Mouse (Mus musculus): Measurements from ENCODE around the gene Gm4737. TPM values are rescaled to one million over a fixed set of nuclear protein-coding genes. Genes with fewer than 3 reads are reported as not detected.
"Not testable (repeated sequence)": the region's sequence is repeated elsewhere in the genome, so short reads cannot be mapped to it uniquely, and the experiment has no call there.

Gm4737 gene
- polyA plus RNA-seq (2014; fragmentation: Nextera tagmentation; extraction: Ambion mirVana) = 3.2 and 3.3 TPM in 2 replicates

DNA sequence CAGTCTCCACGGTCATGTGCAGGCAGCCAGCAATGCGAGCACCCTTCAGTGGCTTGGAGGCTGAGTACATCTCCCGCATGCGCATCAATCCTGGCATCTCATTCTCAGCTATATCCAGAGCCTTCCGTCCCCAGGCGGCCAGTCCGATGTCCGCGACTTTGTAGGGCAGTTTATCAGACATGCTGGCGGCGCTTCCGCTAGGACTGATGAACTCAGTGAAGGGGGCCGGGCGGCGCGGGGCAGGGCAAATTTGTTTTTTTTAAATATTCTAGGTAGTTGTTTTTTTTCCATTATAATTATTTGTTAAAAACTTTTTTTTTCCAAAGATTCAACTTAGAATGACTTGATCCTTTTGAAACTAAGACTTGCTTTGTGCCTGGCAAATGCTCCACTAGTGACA is at the start of gene Gm4737:
Gm4737 (minus strand) TSS at position 246 of the 400 bp plus-strand sequence.
- not testable (repeated sequence) for H3K9ac ChIP-seq (ENCODE audit: low read depth, low read length); H3K9me3 ChIP-seq (replicated peaks; ENCODE audit: control insufficient read depth, low read length); H3K4me3 ChIP-seq (ENCODE audit: low read depth, low read length); ATAC-seq (replicated peaks; ENCODE audit: insufficient number of reproducible peaks, low FRiP score, low TSS enrichment); H3K27me3 ChIP-seq (ENCODE audit: control insufficient read depth, insufficient read depth, low read length); H3K27ac ChIP-seq (ENCODE audit: low read depth, low read length); H3K36me3 ChIP-seq (ENCODE audit: control insufficient read depth, insufficient read depth, low read length); H3K4me1 ChIP-seq (ENCODE audit: control insufficient read depth, insufficient read depth, low read length); H3K4me2 ChIP-seq
- 93% methylated on average over 8 of the region's 16 CpGs for WGBS (ENCODE audit: insufficient replicate concordance)

DNA sequence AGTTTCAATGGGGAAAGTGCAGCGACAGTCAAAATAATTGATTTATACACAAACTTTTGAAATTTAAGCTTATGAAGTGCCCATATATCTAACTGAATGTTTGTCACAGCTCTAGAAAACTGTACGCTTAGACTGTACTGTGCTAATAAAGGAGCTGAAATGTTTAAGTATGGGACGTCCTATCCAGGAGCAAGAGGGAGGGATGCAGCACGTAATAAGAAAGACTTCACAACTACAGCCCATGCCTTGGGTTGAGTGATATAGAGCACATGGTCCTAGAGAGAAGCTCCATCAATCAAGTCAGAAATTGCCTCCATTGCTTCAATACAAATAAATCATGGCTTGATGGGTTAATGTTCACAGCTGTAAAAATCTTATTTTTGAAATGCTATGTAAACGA is 40.9 kb upstream of the Gm4737 start:
- Histone ChIP-seq H3K36me3 (ENCODE audit: control insufficient read depth, insufficient read depth, low read length) (no peaks in the 10 kb centered on the region), H3K9ac (ENCODE audit: low read depth, low read length) (no peak overlapping the region), H3K27me3 (ENCODE audit: control insufficient read depth, insufficient read depth, low read length) (no peaks in the 10 kb centered on the region), H3K4me3 (ENCODE audit: low read depth, low read length) (no peak overlapping the region), H3K27ac (ENCODE audit: low read depth, low read length) (no peak overlapping the region), H3K4me2 (no peak overlapping the region), H3K4me1 (ENCODE audit: control insufficient read depth, insufficient read depth, low read length) (no peaks in the 10 kb centered on the region), H3K9me3 (replicated peaks; ENCODE audit: control insufficient read depth, low read length) (no peaks in the 10 kb centered on the region)
- ATAC-seq (replicated peaks; ENCODE audit: insufficient number of reproducible peaks, low FRiP score, low TSS enrichment) = no peak
- 78% methylated on average over 5 of the region's 5 CpGs for WGBS (ENCODE audit: insufficient replicate concordance)

DNA sequence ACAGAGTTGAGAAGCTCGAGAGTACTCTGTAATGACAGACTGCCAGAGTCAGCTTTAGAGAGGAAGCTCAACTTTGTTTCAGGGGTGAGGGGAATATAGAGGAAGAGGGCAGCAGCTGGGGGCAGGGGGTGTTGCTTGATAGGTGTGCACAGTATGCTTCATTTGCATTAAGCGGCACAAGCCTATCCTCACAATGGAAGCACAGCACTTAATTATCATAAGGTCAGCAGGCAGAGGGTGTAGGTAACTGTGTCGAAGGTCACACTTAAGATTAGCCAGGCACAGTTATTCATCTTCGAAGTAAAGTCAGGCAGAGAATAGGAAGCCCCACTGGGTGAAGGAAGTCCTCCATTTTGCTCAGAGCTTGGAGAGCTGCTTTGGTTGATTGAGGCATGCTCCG is 28.2 kb upstream of the Gm4737 start:
- no peak for ATAC-seq (replicated peaks; ENCODE audit: insufficient number of reproducible peaks, low FRiP score, low TSS enrichment)
- no peak overlapping the region for H3K27ac ChIP-seq (ENCODE audit: low read depth, low read length)
- 71% methylated on average over 5 of the region's 5 CpGs for WGBS (ENCODE audit: insufficient replicate concordance)
- H3K36me3 ChIP-seq (ENCODE audit: control insufficient read depth, insufficient read depth, low read length) = no peaks in the 10 kb centered on the region
- H3K27me3 ChIP-seq (ENCODE audit: control insufficient read depth, insufficient read depth, low read length) = no peaks in the 10 kb centered on the region
- no peaks in the 10 kb centered on the region for H3K4me1 ChIP-seq (ENCODE audit: control insufficient read depth, insufficient read depth, low read length)
- H3K4me3 ChIP-seq (ENCODE audit: low read depth, low read length) = no peak overlapping the region
- H3K9me3 ChIP-seq (replicated peaks; ENCODE audit: control insufficient read depth, low read length) = no peaks in the 10 kb centered on the region
- no peak overlapping the region for H3K9ac ChIP-seq (ENCODE audit: low read depth, low read length)
- no peak overlapping the region for H3K4me2 ChIP-seq

DNA sequence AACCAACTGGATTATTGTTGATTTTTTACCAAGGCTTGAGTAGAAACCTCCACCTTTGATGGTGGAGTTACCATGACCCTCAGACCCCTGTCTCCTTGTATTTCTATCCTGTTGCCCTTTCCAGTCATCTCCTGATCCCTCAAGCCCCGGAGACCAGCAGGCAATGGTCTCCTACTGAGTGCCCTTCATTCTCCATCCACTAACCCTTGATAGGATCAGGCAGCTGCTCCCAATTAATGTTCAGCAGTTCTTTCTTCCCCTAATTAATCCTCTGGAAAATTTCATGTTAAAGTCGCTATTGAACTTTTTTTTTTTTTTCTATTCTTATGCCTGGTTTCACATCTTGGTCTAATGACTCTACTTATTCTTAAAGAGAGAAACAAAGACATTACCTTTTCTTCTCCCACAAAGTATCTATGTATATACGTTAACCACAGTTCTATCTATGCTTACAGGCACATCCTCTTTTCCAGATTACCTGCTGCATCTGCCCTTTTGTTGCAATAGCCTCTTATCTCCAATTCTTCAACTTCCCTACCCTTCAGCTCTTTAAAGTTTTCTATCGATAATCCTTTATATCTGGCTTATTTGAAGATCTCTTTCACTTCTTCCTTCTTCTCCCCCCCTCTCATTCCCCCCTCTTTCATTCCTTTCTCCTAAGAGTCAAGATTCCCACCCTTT is 23.4 kb upstream of the Gm4737 start:
- 59% methylated on average over 4 of the region's 4 CpGs for WGBS (ENCODE audit: insufficient replicate concordance)

DNA sequence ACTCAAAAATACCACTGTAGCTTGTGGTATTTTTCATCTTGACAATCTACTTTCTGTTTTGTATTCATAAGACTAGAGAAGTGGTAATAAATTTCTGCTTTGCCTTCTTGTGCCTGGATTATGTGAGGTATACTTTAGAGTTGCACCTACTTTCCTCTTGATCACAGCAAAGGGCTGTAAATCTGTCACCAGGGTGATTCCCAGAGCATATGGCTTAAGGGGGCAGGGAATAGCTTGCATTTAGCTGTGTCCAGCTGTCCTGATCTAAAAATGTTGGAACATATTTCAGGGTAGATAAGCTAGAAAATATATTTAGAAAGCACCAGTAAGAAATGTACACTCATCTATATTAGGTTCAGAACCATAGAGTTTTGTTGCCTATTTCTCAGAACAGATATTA is 18.2 kb upstream of the Gm4737 start:
- H3K27ac ChIP-seq (ENCODE audit: low read depth, low read length) = no peak overlapping the region
- no peak overlapping the region for H3K4me3 ChIP-seq (ENCODE audit: low read depth, low read length)
- H3K9me3 ChIP-seq (replicated peaks; ENCODE audit: control insufficient read depth, low read length) = no peaks in the 10 kb centered on the region
- H3K36me3 ChIP-seq (ENCODE audit: control insufficient read depth, insufficient read depth, low read length) = no peaks in the 10 kb centered on the region
- H3K9ac ChIP-seq (ENCODE audit: low read depth, low read length) = no peak overlapping the region
- ATAC-seq (replicated peaks; ENCODE audit: insufficient number of reproducible peaks, low FRiP score, low TSS enrichment) = no peak
- no peaks in the 10 kb centered on the region for H3K27me3 ChIP-seq (ENCODE audit: control insufficient read depth, insufficient read depth, low read length)
- H3K4me1 ChIP-seq (ENCODE audit: control insufficient read depth, insufficient read depth, low read length) = no peaks in the 10 kb centered on the region
- no peak overlapping the region for H3K4me2 ChIP-seq

More for the DNA sequence above, 23.4 kb upstream of the Gm4737 start:
- Histone ChIP-seq H3K27ac (ENCODE audit: low read depth, low read length) (no peak overlapping the region), H3K4me2 (no peak overlapping the region), H3K9ac (ENCODE audit: low read depth, low read length) (no peak overlapping the region), H3K27me3 (ENCODE audit: control insufficient read depth, insufficient read depth, low read length) (no peaks in the 10 kb centered on the region), H3K36me3 (ENCODE audit: control insufficient read depth, insufficient read depth, low read length) (no peaks in the 10 kb centered on the region), H3K9me3 (replicated peaks; ENCODE audit: control insufficient read depth, low read length) (no peaks in the 10 kb centered on the region), H3K4me1 (ENCODE audit: control insufficient read depth, insufficient read depth, low read length) (no peaks in the 10 kb centered on the region), H3K4me3 (ENCODE audit: low read depth, low read length) (no peak overlapping the region)
- ATAC-seq (replicated peaks; ENCODE audit: insufficient number of reproducible peaks, low FRiP score, low TSS enrichment) = no peak

DNA sequence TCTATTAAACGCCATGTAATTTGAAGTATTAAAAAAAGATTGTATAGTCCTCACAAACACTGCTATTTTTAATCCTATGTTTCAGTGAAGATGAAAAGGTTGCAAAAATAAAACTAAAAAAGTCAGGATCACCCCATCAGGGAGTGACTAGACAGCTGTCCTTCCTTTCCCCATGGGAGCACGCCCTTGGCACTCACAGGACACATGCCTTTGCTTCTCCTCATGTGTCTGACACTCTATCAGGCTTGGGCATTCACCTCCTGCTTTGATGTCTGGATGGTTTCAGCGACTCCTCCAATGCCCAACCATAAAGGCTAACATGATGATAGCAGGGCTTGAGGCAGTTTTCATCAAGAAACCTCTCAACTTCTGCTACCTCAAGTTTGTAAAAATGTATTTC is 12.1 kb upstream of the Gm4737 start:
- 67% methylated on average over 3 of the region's 3 CpGs for WGBS (ENCODE audit: insufficient replicate concordance)
- ATAC-seq (replicated peaks; ENCODE audit: insufficient number of reproducible peaks, low FRiP score, low TSS enrichment) = no peak

DNA sequence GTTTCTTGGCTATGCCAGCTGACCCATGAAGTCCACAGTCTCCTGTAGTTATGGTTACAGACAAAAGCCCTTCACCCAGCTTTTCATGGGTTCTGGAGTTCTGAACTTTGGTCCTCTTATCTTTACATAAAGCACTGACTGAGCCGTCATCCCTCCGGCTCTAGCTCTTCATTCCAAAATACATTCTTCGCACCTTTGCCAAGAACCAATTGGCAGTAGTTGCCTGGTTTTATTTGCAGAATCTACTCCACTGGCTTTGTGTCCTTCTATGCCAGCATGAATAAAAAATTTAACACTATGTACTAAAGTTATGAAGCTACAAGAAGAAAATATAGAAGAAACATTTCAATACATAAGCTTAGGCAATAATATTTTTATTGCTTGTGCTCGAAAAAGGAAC is 10.4 kb upstream of the Gm4737 start:
- ATAC-seq (replicated peaks; ENCODE audit: insufficient number of reproducible peaks, low FRiP score, low TSS enrichment) = no peak
- Histone ChIP-seq H3K4me1 (ENCODE audit: control insufficient read depth, insufficient read depth, low read length) (no peaks in the 10 kb centered on the region), H3K27me3 (ENCODE audit: control insufficient read depth, insufficient read depth, low read length) (no peaks in the 10 kb centered on the region), H3K4me3 (ENCODE audit: low read depth, low read length) (no peak overlapping the region), H3K27ac (ENCODE audit: low read depth, low read length) (no peak overlapping the region), H3K4me2 (no peak overlapping the region), H3K9ac (ENCODE audit: low read depth, low read length) (no peak overlapping the region), H3K36me3 (ENCODE audit: control insufficient read depth, insufficient read depth, low read length) (no peaks in the 10 kb centered on the region), H3K9me3 (replicated peaks; ENCODE audit: control insufficient read depth, low read length) (no peaks in the 10 kb centered on the region)
- 75% methylated on average over 4 of the region's 4 CpGs for WGBS (ENCODE audit: insufficient replicate concordance)

More for the DNA sequence above, 12.1 kb upstream of the Gm4737 start:
- no peaks in the 10 kb centered on the region for H3K9me3 ChIP-seq (replicated peaks; ENCODE audit: control insufficient read depth, low read length)
- no peak overlapping the region for H3K9ac ChIP-seq (ENCODE audit: low read depth, low read length)
- H3K4me3 ChIP-seq (ENCODE audit: low read depth, low read length) = no peak overlapping the region
- H3K27me3 ChIP-seq (ENCODE audit: control insufficient read depth, insufficient read depth, low read length) = no peaks in the 10 kb centered on the region
- no peaks in the 10 kb centered on the region for H3K36me3 ChIP-seq (ENCODE audit: control insufficient read depth, insufficient read depth, low read length)
- no peaks in the 10 kb centered on the region for H3K4me1 ChIP-seq (ENCODE audit: control insufficient read depth, insufficient read depth, low read length)
- no peak overlapping the region for H3K27ac ChIP-seq (ENCODE audit: low read depth, low read length)
- H3K4me2 ChIP-seq = no peak overlapping the region

DNA sequence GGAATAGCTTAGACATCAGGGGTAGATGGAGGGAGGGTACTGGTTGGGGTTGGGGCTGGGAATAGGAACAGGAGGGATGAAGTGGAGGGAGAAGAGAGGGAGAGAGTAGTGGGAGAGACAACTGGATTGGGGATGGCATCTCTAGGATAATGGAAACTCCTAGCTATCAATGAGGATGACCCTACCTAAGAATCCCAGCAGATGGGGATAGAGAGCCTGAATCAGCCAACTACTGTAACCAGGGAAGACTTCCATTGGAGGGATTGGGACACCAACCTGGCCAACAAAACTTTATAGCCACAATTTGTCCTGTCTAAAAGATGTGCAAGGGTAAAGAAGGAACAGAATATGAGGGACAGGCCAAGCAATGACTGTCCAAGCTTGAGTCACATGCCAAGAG is 3.7 kb downstream of the Gm4737 start:
- H3K4me1 ChIP-seq (ENCODE audit: control insufficient read depth, insufficient read depth, low read length) = no peaks in the 10 kb centered on the region
- no peaks in the 10 kb centered on the region for H3K36me3 ChIP-seq (ENCODE audit: control insufficient read depth, insufficient read depth, low read length)
- no peak for ATAC-seq (replicated peaks; ENCODE audit: insufficient number of reproducible peaks, low FRiP score, low TSS enrichment)
- no peak overlapping the region for H3K4me3 ChIP-seq (ENCODE audit: low read depth, low read length)
- no peak overlapping the region for H3K4me2 ChIP-seq
- no peaks in the 10 kb centered on the region for H3K27me3 ChIP-seq (ENCODE audit: control insufficient read depth, insufficient read depth, low read length)
- H3K9me3 ChIP-seq (replicated peaks; ENCODE audit: control insufficient read depth, low read length) = no peaks in the 10 kb centered on the region
- no peak overlapping the region for H3K9ac ChIP-seq (ENCODE audit: low read depth, low read length)
- no peak overlapping the region for H3K27ac ChIP-seq (ENCODE audit: low read depth, low read length)

DNA sequence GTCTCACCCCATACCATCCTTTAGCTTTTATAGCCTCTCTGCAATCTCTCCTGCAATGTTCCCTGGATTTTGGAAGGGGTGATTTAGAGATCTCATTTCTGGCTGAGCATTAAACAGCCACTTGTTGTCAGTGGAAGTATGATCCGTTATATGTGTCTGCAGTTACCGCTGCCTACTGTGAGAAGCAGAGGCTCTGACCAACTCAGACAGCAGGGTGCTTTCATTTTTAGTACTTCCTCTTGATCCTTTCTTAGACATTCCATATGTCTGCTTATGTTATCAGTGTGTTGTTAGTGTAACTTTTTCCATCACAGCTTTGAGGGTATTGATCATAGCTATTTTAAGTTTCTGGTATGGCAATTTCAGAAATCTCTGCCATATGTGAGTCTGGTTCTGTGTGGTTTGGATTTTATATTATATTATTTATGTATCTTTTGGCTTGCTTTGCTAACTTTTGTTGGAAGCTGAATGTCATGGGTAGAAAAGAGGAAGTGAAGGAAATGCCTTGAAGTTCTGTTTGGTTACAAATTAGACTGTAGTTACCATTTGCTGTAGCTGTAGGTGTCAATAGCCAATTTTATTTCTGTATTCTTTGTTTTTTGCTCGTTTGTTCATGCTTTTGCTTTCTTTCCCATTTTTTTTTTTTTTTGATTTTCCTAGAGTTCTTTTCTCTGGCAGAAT is 6.1 kb downstream of the Gm4737 start:
- WGBS (ENCODE audit: insufficient replicate concordance) = 72% methylated on average over 3 of the region's 3 CpGs
- Histone ChIP-seq H3K27ac (ENCODE audit: low read depth, low read length) (no peak overlapping the region), H3K27me3 (ENCODE audit: control insufficient read depth, insufficient read depth, low read length) (no peaks in the 10 kb centered on the region), H3K9ac (ENCODE audit: low read depth, low read length) (no peak overlapping the region), H3K4me1 (ENCODE audit: control insufficient read depth, insufficient read depth, low read length) (no peaks in the 10 kb centered on the region), H3K9me3 (replicated peaks; ENCODE audit: control insufficient read depth, low read length) (no peaks in the 10 kb centered on the region), H3K4me2 (no peak overlapping the region), H3K4me3 (ENCODE audit: low read depth, low read length) (no peak overlapping the region), H3K36me3 (ENCODE audit: control insufficient read depth, insufficient read depth, low read length) (no peaks in the 10 kb centered on the region)
- no peak for ATAC-seq (replicated peaks; ENCODE audit: insufficient number of reproducible peaks, low FRiP score, low TSS enrichment)

Measured in heart, embryonic 11.5 days (tissue).